Mouse (Mus musculus) heart, adult 2 months (tissue): Measurements from ENCODE around the gene Ube2cbp. TPM values are rescaled to one million over a fixed set of nuclear protein-coding genes. Genes with fewer than 3 reads are reported as not detected.

Experiments
- DNase-seq, 2 experiments: peaks; one replicate each; pipeline ENCODE4 v3.0.0; 2021
- H3K27ac ChIP-seq: fragments of 200-600 bp; 2 replicates; pipeline ENCODE4 v1.8.1; 2022
- H3K27me3 ChIP-seq: fragments of 200-500 bp; 2 replicates; pipeline ENCODE4 v1.6.1; 2012; ENCODE audit warnings: mild to moderate bottlenecking, low read length, inconsistent platforms, mixed read lengths; ENCODE audit not compliant: control insufficient read depth, insufficient read depth
- H3K36me3 ChIP-seq: fragments of 200-500 bp; 2 replicates; pipeline ENCODE4 v1.6.1; 2012; ENCODE audit warnings: low read length, inconsistent platforms; ENCODE audit not compliant: control insufficient read depth, insufficient read depth
- H3K4me1 ChIP-seq: fragments of 200-500 bp; 2 replicates; pipeline ENCODE4 v1.6.1; 2011; ENCODE audit warnings: low read length; ENCODE audit not compliant: control insufficient read depth, insufficient read depth
- H3K4me3 ChIP-seq: fragments of 200-600 bp; 2 replicates; pipeline ENCODE4 v1.8.1; 2022
- H3K79me2 ChIP-seq: fragments of 200-500 bp; replicated peaks from 2 replicates; pipeline ENCODE4 v1.6.1; 2012; ENCODE audit warnings: mild to moderate bottlenecking, inconsistent platforms, low read length, moderate library complexity, mixed read lengths; ENCODE audit not compliant: control insufficient read depth, insufficient read depth
- H3K9ac ChIP-seq: fragments of 200-500 bp; 2 replicates; pipeline ENCODE4 v1.6.1; 2012; ENCODE audit warnings: low read depth, mild to moderate bottlenecking, control low read depth, inconsistent platforms, low read length, mixed read lengths
- CTCF ChIP-seq: fragments of 200-600 bp; IDR thresholded peaks from 2 replicates; pipeline ENCODE4 v1.8.1; 2022; ENCODE audit warnings: antibody characterized with exemption, mild to moderate bottlenecking, moderate library complexity
- EP300 ChIP-seq: fragments of 200-500 bp; IDR thresholded peaks from 2 replicates; pipeline ENCODE4 v1.6.1; 2011; ENCODE audit warnings: low read depth, low read length, control low read depth; ENCODE audit not compliant: insufficient read depth
- POLR2A ChIP-seq: fragments of 200-500 bp; IDR thresholded peaks from 2 replicates; pipeline ENCODE4 v1.6.1; 2011; ENCODE audit warnings: mild to moderate bottlenecking, low read depth, low read length, control low read depth; ENCODE audit not compliant: insufficient read depth
- WGBS: fragments of 180-500 bp; shearing (Covaris S2); methylation state at CpG from one replicate; pipeline ENCODE4 v1.1.7; 2018; 5-methylcytosine and 5-hydroxymethylcytosine counted together
- intact Hi-C: fragments of 180-260 bp; cut with DNase I; formaldehyde crosslinking; loops from one replicate; pipeline ENCODE4 v1.15.1; 2025
- polyA plus RNA-seq: library from polyadenylated mRNA; depleted of rRNA; stranded (reverse); fragments of >200 nt; gene quantifications from 2 replicates; pipeline ENCODE4 v1.2.3, GENCODE M21; 2012
- total RNA-seq, 2 experiments: library from RNA; stranded (reverse); gene quantifications; 2 replicates each; pipeline ENCODE4 v1.2.3; 2021

The Ube2cbp gene
- total and polyA plus RNA-seq, 3 experiments = 0.64 to 1.5 (median 0.84) TPM

DNA sequence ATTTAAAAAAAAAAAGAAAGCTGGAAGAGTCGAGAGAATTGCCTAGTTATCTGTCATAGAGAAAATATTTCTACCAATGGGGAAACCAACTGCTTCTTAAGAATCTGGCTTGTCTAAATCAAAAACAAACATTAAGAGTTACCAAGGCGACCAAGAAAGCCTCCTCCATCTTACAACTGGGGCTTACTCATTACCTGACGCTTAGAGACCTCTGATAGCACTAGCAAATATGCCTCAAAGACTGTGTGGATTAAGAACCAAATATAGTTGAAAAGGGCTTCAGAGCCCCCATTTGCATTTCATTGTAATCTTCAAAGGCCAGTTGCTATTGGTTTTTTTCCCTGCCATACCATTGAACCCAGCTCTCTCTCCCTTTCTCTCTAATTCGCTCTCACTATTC is 76.2 kb downstream of the Ube2cbp start:
- Histone ChIP-seq H3K27me3 (no peaks in the 10 kb centered on the region), H3K4me1 (no peaks in the 10 kb centered on the region), H3K36me3 (no peaks in the 10 kb centered on the region), H3K4me3 (no peak overlapping the region), H3K27ac (no peak overlapping the region), H3K79me2 (no peaks in the 10 kb centered on the region), H3K9ac (no peak overlapping the region)
- intact Hi-C loops = no loop called here
- WGBS = 63% methylated on average over 4 of the region's 4 CpGs
- DNase-seq = no peak
- no peak for TF ChIP-seq POLR2A
- no peak for TF ChIP-seq CTCF
- no peak for TF ChIP-seq EP300

DNA sequence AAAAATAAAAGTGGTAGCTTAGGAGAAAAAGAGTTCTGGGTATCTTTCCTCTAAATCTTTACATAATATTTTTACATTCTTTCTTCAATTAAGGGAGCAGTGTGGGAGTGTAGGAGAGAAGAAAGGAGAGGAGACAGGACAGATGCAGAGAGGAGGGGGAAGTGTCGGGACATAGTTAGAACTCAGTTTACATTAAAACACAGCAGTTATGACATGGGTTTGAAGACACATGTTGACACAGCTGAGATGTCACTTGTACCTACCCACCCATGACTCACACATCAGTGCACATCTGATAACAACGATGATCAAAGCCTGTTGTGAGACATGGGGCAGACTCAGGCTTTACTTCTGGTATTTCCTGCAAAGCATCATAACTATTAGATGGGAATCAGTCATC is 87.8 kb downstream of the Ube2cbp start:
- no peak for DNase-seq
- 45% methylated on average over 2 of the region's 2 CpGs for WGBS
- Histone ChIP-seq H3K36me3 (no peaks in the 10 kb centered on the region), H3K4me3 (no peak overlapping the region), H3K79me2 (no peaks in the 10 kb centered on the region), H3K27me3 (no peaks in the 10 kb centered on the region), H3K27ac (no peak overlapping the region), H3K9ac (no peak overlapping the region), H3K4me1 (no peaks in the 10 kb centered on the region)
- TF ChIP-seq CTCF = no peak
- TF ChIP-seq EP300 = no peak
- TF ChIP-seq POLR2A = no peak
- intact Hi-C loops = no loop called here

DNA sequence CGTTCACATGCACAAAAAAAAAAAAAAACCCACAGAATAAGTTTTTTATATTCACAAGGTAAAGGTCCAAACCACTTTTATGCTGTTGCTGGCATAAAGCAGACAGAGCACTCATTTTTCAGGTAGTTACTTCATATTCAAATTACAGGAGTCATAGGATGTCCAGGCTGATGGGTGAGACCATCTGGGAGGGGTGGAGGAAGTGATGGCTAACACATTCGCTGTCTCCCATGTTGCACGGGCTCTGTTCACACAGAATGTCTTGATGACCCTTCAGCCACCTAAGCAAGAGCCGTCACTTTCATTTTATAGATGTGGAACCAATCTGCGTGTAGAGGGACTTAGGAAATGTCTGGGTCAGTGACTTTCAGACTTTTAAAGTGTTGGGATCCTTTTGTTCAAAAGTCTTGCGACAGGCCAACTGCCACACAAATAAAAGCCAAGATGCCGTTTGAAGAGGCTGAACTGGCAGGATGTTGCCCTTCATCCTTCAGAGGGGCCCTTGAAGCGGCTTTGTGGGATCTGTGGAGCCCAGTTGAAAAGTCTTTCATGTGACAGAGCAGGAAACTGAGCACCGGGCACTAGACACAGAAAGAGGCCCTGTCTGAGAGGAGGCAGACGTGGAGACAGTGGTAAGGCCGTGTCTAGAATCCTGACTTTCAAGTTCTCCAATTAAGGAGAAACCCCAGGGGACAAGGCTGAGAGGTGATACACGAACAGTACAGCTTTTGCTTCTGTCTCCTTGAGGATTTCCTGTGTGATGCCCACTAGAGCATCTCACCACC is 91.8 kb downstream of the Ube2cbp start:
- H3K79me2 ChIP-seq = no peaks in the 10 kb centered on the region
- no peak for TF ChIP-seq CTCF
- TF ChIP-seq EP300 = no peak
- TF ChIP-seq POLR2A = no peak
- no peaks in the 10 kb centered on the region for H3K27me3 ChIP-seq
- H3K4me3 ChIP-seq = no peak overlapping the region
- H3K9ac ChIP-seq = no peak overlapping the region
- no peaks in the 10 kb centered on the region for H3K4me1 ChIP-seq
- intact Hi-C loops = no loop called here
- H3K36me3 ChIP-seq = no peaks in the 10 kb centered on the region
- 65% methylated on average over 12 of the region's 12 CpGs for WGBS
- H3K27ac ChIP-seq = no peak overlapping the region
- no peak for DNase-seq

DNA sequence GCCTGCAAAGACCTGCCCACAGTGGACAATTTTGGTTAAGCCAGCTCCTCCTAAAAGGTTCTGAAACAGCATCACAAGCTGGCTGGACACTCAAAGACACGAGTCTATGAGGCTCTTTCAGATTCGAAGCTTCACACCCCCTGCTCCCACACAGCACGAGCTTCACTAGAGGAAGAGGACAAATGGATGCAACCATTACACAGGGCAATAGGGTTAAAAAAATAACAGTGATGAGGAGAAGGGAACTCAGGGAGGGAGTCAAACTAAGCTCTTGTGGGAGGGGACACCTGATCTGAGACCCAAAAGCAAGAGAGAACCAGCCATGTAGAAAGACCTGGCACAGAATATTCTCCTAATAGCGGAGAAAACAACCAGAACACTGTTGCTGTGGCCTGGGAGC is 95.5 kb downstream of the Ube2cbp start:
- intact Hi-C loops = no loop called here
- no peaks in the 10 kb centered on the region for H3K79me2 ChIP-seq
- no peaks in the 10 kb centered on the region for H3K36me3 ChIP-seq
- TF ChIP-seq CTCF (no peak), POLR2A (no peak), EP300 (no peak)
- 81% methylated on average over 4 of the region's 4 CpGs for WGBS
- no peak overlapping the region for H3K9ac ChIP-seq
- H3K4me1 ChIP-seq = no peaks in the 10 kb centered on the region
- no peak overlapping the region for H3K4me3 ChIP-seq
- H3K27ac ChIP-seq = no peak overlapping the region
- DNase-seq = no peak
- no peaks in the 10 kb centered on the region for H3K27me3 ChIP-seq

GRCm38 (mm10) chr9:86360536-86360935 is 104.2 kb downstream of the Ube2cbp start:
- no peak for TF ChIP-seq POLR2A
- TF ChIP-seq CTCF = no peak
- H3K79me2 ChIP-seq = no peaks in the 10 kb centered on the region
- intact Hi-C loops = no loop called here
- no peaks in the 10 kb centered on the region for H3K27me3 ChIP-seq
- no peak overlapping the region for H3K9ac ChIP-seq
- H3K27ac ChIP-seq = no peak overlapping the region
- no peak overlapping the region for H3K4me3 ChIP-seq
- DNase-seq = no peak
- no peaks in the 10 kb centered on the region for H3K36me3 ChIP-seq
- H3K4me1 ChIP-seq = peaks cover 1% of the 10 kb centered on the region; the same call in 1 of the 2 replicates
- 74% methylated on average over 9 of the region's 9 CpGs for WGBS

- WGBS = 84% methylated on average over 3 of the region's 3 CpGs
Measured at GRCm38 (mm10) chr9:86355851-86356250, 108.9 kb downstream of the Ube2cbp start.

More at GRCm38 (mm10) chr9:86355851-86356250, 108.9 kb downstream of the Ube2cbp start:
- TF ChIP-seq EP300 = no peak
- TF ChIP-seq POLR2A = no peak
- TF ChIP-seq CTCF = no peak
- no peak overlapping the region for H3K4me3 ChIP-seq
- no peak for DNase-seq
- H3K27ac ChIP-seq = no peak overlapping the region
- intact Hi-C loops = no loop called here
- H3K79me2 ChIP-seq = no peaks in the 10 kb centered on the region
- H3K4me1 ChIP-seq = no peaks in the 10 kb centered on the region
- H3K27me3 ChIP-seq = no peaks in the 10 kb centered on the region
- no peaks in the 10 kb centered on the region for H3K36me3 ChIP-seq
- no peak overlapping the region for H3K9ac ChIP-seq
